Mouse (Mus musculus) mouse embryonic stem cell (cell line): ENCODE results near the gene Prc1.

Experiments
- in situ Hi-C, 2 experiments: fragments of 300-500 bp; cut with MboI; formaldehyde crosslinking; loops; 1 replicate in 1 of 2; 3 replicates in 1 of 2; pipeline ENCODE4 v1.14.3; 2019 to 2020; ENCODE audit warnings: low sequenced_read_pairs in 2 of 2, low pct_unique_long_range_greater_than_20kb in 1 of 2, mixed read lengths in 1 of 2; ENCODE audit not compliant: unreplicated experiment in 1 of 2

The Prc1 gene

DNA sequence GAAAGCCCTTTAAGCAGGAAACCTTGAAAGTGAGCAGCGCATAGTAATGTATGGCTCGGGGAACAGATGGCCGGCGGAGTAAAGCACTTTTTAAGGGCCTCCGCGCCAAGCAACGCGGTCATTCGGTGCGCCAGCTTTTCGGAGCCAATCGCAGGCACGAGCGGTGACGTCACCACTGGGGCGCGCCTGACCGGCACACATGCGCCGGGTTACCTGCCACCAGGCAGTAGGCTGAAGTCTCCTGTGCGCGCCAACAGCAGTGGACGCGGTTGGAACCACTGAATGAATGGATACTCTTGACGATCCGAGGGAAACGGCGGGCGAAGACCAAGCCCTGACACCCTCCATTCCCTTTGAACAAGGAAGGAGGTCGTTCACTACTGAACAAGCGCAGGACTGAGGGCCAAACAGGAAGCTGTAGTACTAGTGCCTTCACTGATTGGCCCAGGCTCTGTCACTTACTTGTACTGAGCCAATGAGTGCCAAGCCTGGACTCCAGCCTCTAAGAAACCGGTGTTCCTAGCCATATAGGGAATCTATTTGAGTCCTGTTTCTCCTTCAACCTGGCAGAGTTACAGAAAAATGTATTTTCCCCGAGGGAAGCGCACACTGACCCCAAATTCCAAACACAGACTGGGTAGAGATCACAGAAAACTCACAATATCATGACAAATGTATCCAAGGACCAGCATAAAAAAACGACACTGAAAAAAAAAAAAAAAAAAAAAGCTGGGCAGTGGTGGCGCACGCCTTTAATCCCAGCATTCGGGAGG is 30.0 kb downstream of the Prc1 start, which contains the start of gene Rccd1:
Gene Rccd1, minus strand, starts transcription at position 412 of the 773 bp plus-strand sequence.
- in situ Hi-C loops = loop anchor here in 1 of 2 experiments (25.0 kb wide), 2 partner anchors 637 to 887 kb away; no protein-coding TSS in a partner anchor

DNA sequence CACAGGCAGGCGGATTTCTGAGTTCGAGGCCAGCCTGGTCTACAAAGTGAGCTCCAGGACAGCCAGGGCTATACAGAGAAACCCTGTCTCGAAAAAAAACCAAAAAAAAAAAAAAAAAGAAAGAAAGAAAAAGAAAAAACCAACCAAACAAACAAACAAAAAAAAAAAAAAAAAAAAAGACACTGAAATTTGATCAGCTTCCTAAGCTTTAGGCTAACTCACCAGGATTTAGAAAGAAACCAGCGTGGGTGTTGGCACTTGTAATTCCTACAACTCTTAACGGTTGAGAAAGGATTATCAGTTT is 30.5 kb downstream of the Prc1 start:
- in situ Hi-C loops = loop anchor here in 1 of 2 experiments (25.0 kb wide), 2 partner anchors 637 to 887 kb away; no protein-coding TSS in a partner anchor

DNA sequence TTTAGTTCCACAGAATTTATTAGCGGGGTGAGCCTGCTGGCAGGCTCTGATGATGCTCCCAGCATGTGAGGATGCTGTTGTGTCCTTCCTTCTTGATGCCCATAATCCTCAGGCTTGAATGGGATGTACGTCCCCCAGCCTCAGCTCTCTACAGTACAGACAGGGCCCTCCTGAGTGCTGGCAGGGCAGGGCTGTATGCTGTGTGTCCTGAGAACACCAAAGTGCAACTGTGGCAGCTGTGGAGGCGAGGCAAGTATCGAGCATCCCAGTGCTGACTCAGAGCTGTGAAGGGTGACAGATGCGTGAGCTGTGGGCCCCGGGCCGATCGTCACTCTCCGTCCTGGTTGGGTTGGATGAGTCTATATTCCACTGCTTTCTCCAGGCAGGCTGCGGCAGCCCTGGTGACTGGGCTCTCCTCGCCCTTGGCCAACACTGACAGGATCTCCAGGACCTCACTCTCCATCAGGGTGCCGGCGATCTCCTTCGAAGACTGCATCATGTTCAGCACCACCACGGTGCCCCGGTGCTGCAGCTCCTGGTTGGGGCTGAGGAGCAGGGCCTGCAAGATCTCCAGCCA is 31.1 kb downstream of the Prc1 start:
- in situ Hi-C loops = no loop called here

DNA sequence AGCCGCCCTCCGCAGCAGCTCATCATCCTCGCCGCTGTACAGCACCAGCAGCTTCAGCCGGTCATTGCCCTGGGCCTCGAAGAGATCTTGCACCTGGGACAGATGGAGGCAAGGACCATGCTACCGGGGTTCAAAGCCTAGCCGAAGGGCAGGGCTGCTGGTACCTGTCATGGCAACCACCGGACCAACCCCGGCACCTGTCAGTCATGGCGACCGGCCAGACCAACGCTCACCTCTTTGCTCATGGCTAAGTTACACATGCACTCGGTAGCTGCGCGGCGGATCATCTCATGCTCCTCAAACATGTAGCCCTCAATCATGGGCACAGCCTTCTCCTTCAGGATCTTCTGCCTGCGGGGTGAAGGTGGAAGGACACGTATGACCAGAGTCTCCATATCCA is 31.8 kb downstream of the Prc1 start:
- in situ Hi-C loops = no loop called here

DNA sequence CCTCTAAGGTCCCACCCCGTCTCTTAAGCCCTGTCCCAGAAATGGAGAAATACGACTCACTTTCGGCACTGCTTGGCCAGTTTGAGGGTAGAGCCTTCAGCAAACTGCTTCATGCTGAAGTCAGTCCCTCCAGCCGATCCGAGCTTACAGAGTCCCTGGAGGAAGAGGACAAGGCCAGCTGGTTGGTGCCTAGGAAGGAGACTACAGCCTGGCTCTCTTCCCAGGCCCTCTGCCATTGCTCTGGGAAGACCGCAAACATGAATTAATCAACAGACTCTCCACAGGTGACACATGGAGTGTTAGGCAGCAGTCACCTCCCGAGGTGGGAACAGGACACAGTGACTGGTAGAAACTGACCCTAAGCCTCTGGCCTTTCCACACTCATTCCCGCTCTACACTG is 36.0 kb downstream of the Prc1 start:
- in situ Hi-C loops = no loop called here

DNA sequence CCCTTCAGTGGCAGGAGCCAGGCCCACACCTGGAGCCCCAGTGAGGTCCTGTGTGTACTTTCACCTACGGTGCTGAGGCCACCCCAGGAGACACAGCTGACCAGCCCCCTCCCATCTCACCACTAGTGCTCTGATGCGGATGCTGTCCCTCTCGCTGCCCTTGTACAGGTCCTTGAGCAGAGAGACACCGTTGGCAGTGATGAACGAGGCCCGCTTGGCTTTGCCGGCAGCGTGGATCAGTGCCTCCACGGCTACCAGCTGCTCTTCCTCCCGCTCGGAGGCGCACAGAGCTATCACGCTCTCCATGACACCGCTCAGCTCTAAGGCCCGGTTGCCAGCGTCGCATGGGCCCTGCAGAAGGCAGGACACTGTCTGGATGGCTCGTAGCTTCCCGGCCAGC is 37.2 kb downstream of the Prc1 start:
- in situ Hi-C loops = no loop called here

DNA sequence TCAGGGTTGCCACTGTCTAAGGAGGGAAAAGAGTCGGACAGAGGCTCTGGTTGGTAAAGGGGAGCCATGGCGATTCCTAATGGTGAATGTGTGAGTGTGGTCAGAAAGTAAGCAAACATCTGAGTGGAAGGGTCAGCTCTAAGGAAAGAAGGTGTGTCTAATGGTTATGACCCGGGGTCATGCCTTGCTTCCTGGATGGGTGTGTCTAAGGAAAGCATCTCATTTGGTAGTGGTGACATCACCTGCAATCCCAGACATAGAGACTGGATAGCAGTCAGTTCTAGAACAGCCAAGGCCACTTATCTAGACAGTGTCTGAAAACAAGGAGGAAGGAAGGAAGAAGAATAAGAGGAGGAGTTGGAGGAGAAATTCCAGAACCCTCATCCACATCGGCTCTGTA is 40.6 kb downstream of the Prc1 start:
- in situ Hi-C loops = no loop called here

DNA sequence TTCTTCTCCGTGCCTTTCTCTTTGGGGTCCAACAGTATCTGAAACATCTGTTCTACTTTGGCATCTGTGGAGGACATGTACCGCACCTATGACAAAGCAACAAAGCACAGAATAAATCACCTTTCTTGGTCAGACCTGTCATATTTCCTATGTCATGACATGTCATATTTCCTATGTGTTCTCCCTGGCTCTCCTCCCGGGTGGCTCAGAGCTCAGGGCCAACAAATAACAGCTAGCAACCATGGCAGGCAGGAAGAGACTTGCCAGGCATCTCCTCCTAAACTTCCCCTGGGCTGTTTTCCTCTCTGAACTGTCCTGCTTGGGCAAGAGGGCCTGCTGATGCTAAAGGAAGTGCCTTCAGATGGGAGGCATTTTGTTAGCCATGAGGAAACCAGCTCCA is 42.7 kb downstream of the Prc1 start:
- in situ Hi-C loops = no loop called here

DNA sequence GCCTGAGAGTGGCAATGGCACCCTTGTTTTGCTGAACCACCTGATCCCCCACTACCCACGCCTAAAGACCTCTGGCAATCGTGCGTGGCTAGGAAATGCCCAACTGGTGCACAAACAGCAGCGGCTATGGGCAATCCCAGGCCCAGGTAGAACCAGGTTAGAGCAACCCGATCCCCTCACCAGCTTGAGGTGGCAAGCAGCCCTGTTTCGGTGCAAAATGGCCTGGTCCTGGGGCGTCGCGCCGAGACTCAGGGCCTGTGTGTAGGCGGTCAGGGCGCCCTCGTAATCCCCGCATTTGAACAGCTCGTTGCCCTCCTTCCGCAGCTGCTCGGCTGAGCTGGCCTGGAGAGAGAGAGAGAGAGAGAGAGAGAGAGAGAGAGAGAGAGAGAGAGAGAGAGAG is 45.1 kb downstream of the Prc1 start:
- in situ Hi-C loops = no loop called here

DNA sequence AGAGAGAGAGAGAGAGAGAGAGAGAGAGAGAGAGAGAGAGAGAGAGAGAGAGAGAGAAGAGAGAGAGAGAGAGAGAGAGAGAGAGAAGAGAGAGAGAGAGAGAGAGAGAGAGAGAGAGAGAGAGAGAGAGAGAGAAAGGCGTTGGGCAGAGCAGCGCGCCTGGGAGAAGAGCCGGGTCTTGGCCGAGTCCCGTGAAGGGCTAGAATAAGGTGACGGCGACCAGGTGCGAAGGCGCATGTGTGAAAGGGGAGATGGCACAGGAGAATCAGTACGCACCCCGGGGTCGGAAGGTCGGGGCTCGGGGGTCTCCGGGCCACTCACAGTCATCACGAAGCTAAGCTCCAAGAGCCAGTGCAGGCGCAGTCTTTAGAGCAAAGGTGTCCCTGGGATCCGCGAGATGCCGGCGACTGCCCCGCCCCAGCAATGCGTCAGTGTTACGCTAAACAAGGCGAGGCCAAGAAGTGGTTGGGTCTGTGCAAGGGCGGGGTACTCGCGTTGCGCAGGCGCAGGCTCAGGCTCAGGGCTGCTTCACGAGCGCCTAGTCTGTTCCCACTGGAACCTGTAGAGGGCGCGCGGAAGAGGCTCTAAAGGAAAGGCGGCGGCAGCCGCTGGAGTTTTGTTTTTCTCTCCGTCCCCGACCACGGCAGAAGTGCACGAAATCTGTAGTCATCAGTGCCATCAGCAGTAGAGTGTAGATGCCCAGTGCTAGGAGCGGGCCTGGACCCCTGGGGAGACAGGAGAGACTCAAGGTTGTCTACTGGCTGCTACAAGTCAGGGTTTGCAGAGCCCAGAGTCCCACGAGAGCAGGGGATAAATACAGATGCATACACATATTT is 45.8 kb downstream of the Prc1 start:
- in situ Hi-C loops = loop anchor here in 1 of 2 experiments (5.0 kb wide), 1 partner anchor 37 kb away; no protein-coding TSS in a partner anchor

DNA sequence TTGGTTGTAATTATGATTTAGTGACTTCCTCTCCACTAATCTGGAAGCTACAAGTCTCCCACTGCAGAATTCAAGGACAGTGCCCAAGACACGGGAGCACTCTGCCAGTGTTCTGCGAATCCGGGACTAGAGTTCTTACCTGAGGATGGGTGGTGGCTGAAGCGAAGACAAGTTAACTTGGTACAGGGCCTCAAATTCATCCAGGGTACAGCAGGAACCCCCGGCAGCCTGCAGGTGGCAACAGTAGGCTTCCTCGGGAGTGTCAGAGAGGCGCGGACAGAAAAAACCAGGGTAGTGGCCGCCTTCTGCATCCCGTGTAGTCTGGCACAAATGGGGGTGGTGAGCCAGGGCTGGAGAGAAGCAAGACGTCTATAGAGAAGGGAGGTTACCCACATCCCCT is 46.5 kb downstream of the Prc1 start, which contains the start of gene Unc45a:
Gene Unc45a, minus strand, starts transcription at position 213 of the 400 bp plus-strand sequence.
- in situ Hi-C loops = loop anchor here in 1 of 2 experiments (5.0 kb wide), 1 partner anchor 37 kb away; no protein-coding TSS in a partner anchor

DNA sequence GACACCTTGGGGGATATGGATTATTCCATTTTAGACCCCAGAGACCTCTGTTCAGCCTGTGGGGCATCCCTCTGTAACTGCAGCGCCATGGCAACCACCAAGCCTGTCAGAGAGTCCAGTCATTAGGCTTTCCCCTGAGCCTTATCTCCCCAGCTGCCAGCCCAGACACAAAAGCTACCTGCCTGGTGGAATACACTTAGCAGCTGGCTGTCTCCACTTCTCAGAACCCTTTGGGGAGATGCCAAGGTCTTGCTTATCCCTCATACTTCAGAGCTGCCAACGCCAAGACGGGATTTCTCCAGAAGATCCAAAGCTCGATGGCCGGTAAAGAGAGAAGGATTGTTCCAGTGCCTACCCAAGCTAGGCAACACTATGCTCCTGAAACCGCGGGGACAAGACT is 47.5 kb downstream of the Prc1 start:
- in situ Hi-C loops = loop anchor here in 1 of 2 experiments (5.0 kb wide), 1 partner anchor 36 kb away; no protein-coding TSS in a partner anchor

DNA sequence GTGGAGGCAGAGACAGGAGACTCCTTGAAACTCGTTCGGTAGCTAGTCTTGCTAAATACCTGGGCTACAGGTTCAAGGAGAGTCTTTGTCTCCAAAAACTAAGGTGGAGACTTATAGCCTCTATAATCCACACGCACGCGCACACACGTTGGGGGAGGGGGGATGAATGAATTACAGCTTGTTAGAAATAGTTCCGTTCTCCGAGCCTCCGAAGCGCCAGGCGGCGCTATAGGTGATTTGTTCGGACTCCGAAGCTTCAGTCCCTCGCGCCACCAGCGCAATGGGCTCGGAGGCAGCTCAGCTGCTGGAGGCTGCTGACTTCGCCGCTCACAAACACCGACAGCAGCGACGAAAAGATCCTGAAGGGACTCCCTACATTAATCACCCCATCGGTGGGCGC is 48.6 kb downstream of the Prc1 start, which contains the start of gene Hddc3:
Gene Hddc3, plus strand, starts transcription at position 247 of the 400 bp plus-strand sequence.
- in situ Hi-C loops = loop anchor here in 1 of 2 experiments (5.0 kb wide), 1 partner anchor 34 kb away; no protein-coding TSS in a partner anchor

DNA sequence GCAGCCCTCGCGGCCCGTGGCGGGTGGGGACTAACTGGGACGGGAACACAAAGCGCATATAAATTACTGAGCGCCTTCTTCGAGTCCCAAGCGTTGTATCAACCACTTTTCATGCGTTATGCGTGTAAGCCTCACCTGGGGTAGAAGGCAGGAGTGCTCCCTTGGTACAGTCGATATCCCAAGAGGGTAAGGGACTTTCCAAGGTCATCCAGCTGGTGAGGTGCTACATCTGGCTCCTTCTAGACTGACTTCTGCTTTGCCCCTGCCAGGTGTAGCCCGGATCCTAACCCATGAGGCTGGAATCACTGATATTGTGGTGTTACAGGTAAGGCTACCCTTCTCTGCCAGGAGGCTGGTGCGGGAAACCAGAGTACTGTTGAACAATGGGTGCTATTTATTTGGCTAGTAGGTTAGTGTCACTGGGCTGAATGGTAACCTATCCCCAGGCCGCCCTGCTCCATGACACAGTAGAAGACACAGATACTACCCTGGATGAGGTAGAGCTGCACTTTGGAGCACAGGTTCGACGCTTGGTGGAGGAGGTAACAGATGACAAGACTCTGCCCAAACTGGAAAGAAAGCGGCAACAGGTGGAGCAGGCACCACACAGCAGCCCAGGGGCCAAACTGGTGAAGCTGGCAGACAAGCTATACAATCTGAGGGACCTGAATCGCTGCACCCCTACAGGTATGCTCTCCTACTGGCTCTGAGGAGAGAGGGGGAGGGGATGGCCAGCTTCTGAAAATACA is 49.2 kb downstream of the Prc1 start:
- in situ Hi-C loops = loop anchor here in 1 of 2 experiments (5.0 kb wide), 1 partner anchor 34 kb away; no protein-coding TSS in a partner anchor

DNA sequence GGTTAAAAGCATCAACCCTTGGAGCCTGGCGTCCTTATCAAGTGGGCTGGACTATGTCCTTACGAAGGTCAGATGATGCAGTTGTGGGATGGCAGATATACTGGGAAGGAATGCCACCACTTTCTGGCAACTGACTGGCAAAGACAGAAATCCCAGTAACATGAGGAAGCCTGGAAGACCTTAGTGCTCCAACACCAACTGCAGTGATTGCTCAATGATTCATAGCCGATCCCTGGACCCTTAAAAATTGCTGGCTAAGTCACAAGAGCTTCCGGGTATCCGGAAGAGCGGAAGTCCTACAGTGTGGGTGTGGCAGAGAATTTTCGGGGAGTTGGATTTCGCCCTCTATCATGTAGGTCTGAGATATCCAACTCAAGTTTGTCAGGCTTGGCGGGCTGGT is 51.9 kb downstream of the Prc1 start:
- in situ Hi-C loops = no loop called here

DNA sequence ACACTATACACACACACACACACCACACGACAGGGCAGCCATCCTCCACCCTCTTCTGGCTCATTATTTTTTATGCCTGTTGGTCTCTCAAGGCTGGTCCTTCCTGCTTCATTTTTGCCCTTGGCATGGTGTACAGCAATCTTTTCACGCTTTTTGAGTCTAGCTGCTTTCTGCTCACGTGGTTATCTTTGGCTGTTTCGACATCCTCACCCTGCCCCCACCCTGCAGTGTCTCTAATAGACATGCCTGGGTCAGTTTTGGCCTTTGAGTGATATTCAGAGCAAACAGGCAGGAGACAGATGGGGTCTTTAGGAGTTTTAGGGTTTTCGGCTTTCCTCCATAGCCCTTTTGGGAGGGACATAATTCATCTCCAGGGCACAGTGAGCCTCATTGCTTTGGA is 52.6 kb downstream of the Prc1 start:
- in situ Hi-C loops = no loop called here

DNA sequence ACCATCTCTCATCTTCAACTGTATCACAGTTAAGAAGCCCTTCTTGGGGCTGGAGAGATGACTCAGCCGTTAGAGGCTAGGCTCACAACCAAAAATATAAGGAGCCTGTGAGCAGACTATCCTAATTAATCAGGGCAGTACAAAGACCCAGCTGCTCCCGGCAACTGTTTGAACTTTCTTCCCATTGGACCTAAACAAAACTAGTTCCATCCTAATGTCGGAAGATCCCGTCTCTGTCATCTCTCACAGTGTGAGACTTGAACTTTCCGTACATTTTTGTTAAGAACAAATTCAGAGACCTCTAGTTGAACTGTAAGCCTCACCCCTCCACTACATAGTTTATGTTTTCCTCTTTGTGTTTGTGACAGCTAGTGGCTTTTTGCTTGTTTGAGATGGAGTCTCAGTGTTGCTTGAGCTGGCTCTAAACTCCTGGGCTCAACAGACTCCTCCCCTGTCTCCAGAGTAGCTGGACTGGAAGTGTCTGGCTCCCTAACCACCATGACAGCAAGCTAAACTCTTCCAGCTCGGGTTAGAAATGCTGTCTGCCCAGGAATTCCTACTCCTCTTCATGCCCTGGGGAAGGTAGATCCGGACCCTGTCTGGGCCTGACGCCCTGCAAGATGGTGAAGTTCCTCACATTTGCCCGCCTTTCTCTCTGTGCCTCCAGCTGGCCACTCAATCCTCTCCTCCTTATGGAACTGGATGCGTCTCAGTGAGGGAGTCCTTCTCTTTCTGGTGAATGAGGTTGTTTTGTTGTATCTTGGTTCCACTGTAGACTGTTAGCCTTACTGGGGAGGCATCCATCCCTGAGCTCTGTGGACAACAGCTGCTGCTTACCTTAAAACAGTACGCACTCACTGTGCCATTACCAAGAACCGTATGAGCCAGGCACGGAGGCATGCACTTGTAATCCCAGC is 53.7 kb downstream of the Prc1 start:
- in situ Hi-C loops = no loop called here
